Mouse (Mus musculus): ENCODE measurements around the gene Rasgrp4. TPM values are rescaled to one million over a fixed set of nuclear protein-coding genes. Genes with fewer than 3 reads are reported as not detected.

The Rasgrp4 gene
- total and polyA plus RNA-seq, 2 experiments from 2014 or later: 0.19 to 0.79 TPM

GRCm38 (mm10) chr7:29123531-29124358 lies 10.9 kb upstream of the Rasgrp4 start:
- no peak for DNase-seq (ENCODE audit: low spot score)
- no peak overlapping the region for H3K9ac ChIP-seq (replicated peaks; ENCODE audit: low read depth, low read length)
- 0 out of 2 replicates have a peak, but pooled peaks cover 7% of the 10 kb centered on the region for H3K4me1 ChIP-seq (ENCODE audit: control insufficient read depth, insufficient read depth)
- no peaks in the 10 kb centered on the region for H3K9me3 ChIP-seq (replicated peaks; ENCODE audit: control insufficient read depth, low read length)
- H3K4me3 ChIP-seq (ENCODE audit: low read depth, low read length): no peak overlapping the region
- 40% methylated on average over 5 of the region's 5 CpGs for WGBS
- peaks cover 10% of the 10 kb centered on the region; the same call in 1 of the 2 replicates for H3K27me3 ChIP-seq (ENCODE audit: control insufficient read depth, insufficient read depth, low read length)
- no peak overlapping the region for H3K4me2 ChIP-seq (ENCODE audit: low read depth, low read length)
- H3K36me3 ChIP-seq (replicated peaks; ENCODE audit: control insufficient read depth, insufficient read depth, low read length): no peaks in the 10 kb centered on the region
- no peak overlapping the region for H3K27ac ChIP-seq (ENCODE audit: low read depth)
- ATAC-seq (ENCODE audit: insufficient read depth, low read depth): no peak
- no peak for TF ChIP-seq CTCF (IDR thresholded peaks at IDR 0.05; ENCODE audit: low read depth)
- TF ChIP-seq EP300 (IDR thresholded peaks at IDR 0.05; ENCODE audit: low read depth): no peak

- Histone ChIP-seq H3K4me1 (ENCODE audit: control insufficient read depth, insufficient read depth) (0 out of 2 replicates have a peak, but pooled peaks cover 7% of the 10 kb centered on the region), H3K27me3 (ENCODE audit: control insufficient read depth, insufficient read depth, low read length) (peaks cover 10% of the 10 kb centered on the region; the same call in 1 of the 2 replicates), H3K4me2 (ENCODE audit: low read depth, low read length) (peak within 1 kb of the TSS; percentile 52), H3K27ac (ENCODE audit: low read depth) (no peak within 1 kb of the TSS), H3K9ac (replicated peaks; ENCODE audit: low read depth, low read length) (no peak within 1 kb of the TSS), H3K36me3 (replicated peaks; ENCODE audit: control insufficient read depth, insufficient read depth, low read length) (no peaks in the 10 kb centered on the region), H3K4me3 (ENCODE audit: low read depth, low read length) (peak within 1 kb of the TSS; percentile 23), H3K9me3 (replicated peaks; ENCODE audit: control insufficient read depth, low read length) (no peaks in the 10 kb centered on the region)
- ATAC-seq (ENCODE audit: insufficient read depth, low read depth) (peak; percentile 49; the same call in 1 of the 2 replicates), DNase-seq (ENCODE audit: low spot score) (no peak)
- under 1% methylated on average over 16 of the region's 16 CpGs for WGBS
- TF ChIP-seq CTCF (IDR thresholded peaks at IDR 0.05; ENCODE audit: low read depth) (no peak), EP300 (IDR thresholded peaks at IDR 0.05; ENCODE audit: low read depth) (no peak)
These were observed 9.7 kb upstream of the Rasgrp4 start, which contains the start of gene Ryr1 for GRCm38 (mm10) chr7:29124970-29125369. TSS of gene Ryr1 (minus strand) at chr7:29125179.

GRCm38 (mm10) chr7:29126173-29126915 lies 8.3 kb upstream of the Rasgrp4 start:
- Histone ChIP-seq H3K4me1 (ENCODE audit: control insufficient read depth, insufficient read depth) (0 out of 2 replicates have a peak, but pooled peaks cover 7% of the 10 kb centered on the region), H3K27ac (ENCODE audit: low read depth) (no peak overlapping the region), H3K27me3 (ENCODE audit: control insufficient read depth, insufficient read depth, low read length) (peaks cover 10% of the 10 kb centered on the region; the same call in 1 of the 2 replicates), H3K9ac (replicated peaks; ENCODE audit: low read depth, low read length) (no peak overlapping the region), H3K4me3 (ENCODE audit: low read depth, low read length) (no peak overlapping the region), H3K9me3 (replicated peaks; ENCODE audit: control insufficient read depth, low read length) (no peaks in the 10 kb centered on the region), H3K36me3 (replicated peaks; ENCODE audit: control insufficient read depth, insufficient read depth, low read length) (no peaks in the 10 kb centered on the region), H3K4me2 (ENCODE audit: low read depth, low read length) (no peak overlapping the region)
- TF ChIP-seq EP300 (IDR thresholded peaks at IDR 0.05; ENCODE audit: low read depth) (no peak), CTCF (IDR thresholded peaks at IDR 0.05; ENCODE audit: low read depth) (peak; percentile 48)
- ATAC-seq (ENCODE audit: insufficient read depth, low read depth): no peak
- DNase-seq (ENCODE audit: low spot score): peak; percentile 11
- WGBS: 23% methylated on average over 7 of the region's 7 CpGs

- ATAC-seq (ENCODE audit: insufficient read depth, low read depth) (no peak), DNase-seq (ENCODE audit: low spot score) (peak; percentile 28)
- H3K4me2 ChIP-seq (ENCODE audit: low read depth, low read length): no peak overlapping the region
- peaks cover 10% of the 10 kb centered on the region; the same call in 1 of the 2 replicates for H3K27me3 ChIP-seq (ENCODE audit: control insufficient read depth, insufficient read depth, low read length)
- TF ChIP-seq EP300 (IDR thresholded peaks at IDR 0.05; ENCODE audit: low read depth) (no peak), CTCF (IDR thresholded peaks at IDR 0.05; ENCODE audit: low read depth) (peak; percentile 64)
- no peaks in the 10 kb centered on the region for H3K36me3 ChIP-seq (replicated peaks; ENCODE audit: control insufficient read depth, insufficient read depth, low read length)
- 0 out of 2 replicates have a peak, but pooled peaks cover 7% of the 10 kb centered on the region for H3K4me1 ChIP-seq (ENCODE audit: control insufficient read depth, insufficient read depth)
- WGBS: 71% methylated on average over 2 of the region's 2 CpGs
- no peak overlapping the region for H3K27ac ChIP-seq (ENCODE audit: low read depth)
- no peaks in the 10 kb centered on the region for H3K9me3 ChIP-seq (replicated peaks; ENCODE audit: control insufficient read depth, low read length)
- H3K4me3 ChIP-seq (ENCODE audit: low read depth, low read length): no peak overlapping the region
- H3K9ac ChIP-seq (replicated peaks; ENCODE audit: low read depth, low read length): no peak overlapping the region
These were observed 5.9 kb upstream of the Rasgrp4 start for GRCm38 (mm10) chr7:29128725-29129124.

GRCm38 (mm10) chr7:29134230-29134629 lies 421 bp upstream of the Rasgrp4 start:
- H3K9me3 ChIP-seq (replicated peaks; ENCODE audit: control insufficient read depth, low read length): no peaks in the 10 kb centered on the region
- no peaks in the 10 kb centered on the region for H3K4me1 ChIP-seq (ENCODE audit: control insufficient read depth, insufficient read depth)
- DNase-seq (ENCODE audit: low spot score): no peak
- no peak overlapping the region for H3K27ac ChIP-seq (ENCODE audit: low read depth)
- WGBS: 7% methylated on average over 4 of the region's 4 CpGs
- ATAC-seq (ENCODE audit: insufficient read depth, low read depth): no peak
- no peaks in the 10 kb centered on the region for H3K36me3 ChIP-seq (replicated peaks; ENCODE audit: control insufficient read depth, insufficient read depth, low read length)
- H3K9ac ChIP-seq (replicated peaks; ENCODE audit: low read depth, low read length): no peak overlapping the region
- H3K4me3 ChIP-seq (ENCODE audit: low read depth, low read length): no peak overlapping the region
- peaks cover 8% of the 10 kb centered on the region for H3K27me3 ChIP-seq (ENCODE audit: control insufficient read depth, insufficient read depth, low read length)
- no peak for TF ChIP-seq CTCF (IDR thresholded peaks at IDR 0.05; ENCODE audit: low read depth)
- no peak for TF ChIP-seq EP300 (IDR thresholded peaks at IDR 0.05; ENCODE audit: low read depth)
- peak overlapping the region; percentile 46; the same call in 1 of the 2 replicates for H3K4me2 ChIP-seq (ENCODE audit: low read depth, low read length)
